Mouse (Mus musculus) CH12.LX (cell line): Measurements from ENCODE around the gene 2610318N02Rik. TPM values are rescaled to one million over a fixed set of nuclear protein-coding genes. Genes with fewer than 3 reads are reported as not detected.

Source experiments
- DNase-seq: peaks from one replicate; pipeline ENCODE4 v3.0.0-alpha.2; 2013; ENCODE audit errors: extremely low read depth
- H3K27ac ChIP-seq: 2 replicates; pipeline ENCODE4 v1.5.1; 2012; ENCODE audit warnings: low read depth, mild to moderate bottlenecking, control low read depth, moderate library complexity; ENCODE audit not compliant: insufficient read depth
- H3K27me3 ChIP-seq: replicated peaks from 2 replicates; pipeline ENCODE3; 2012; ENCODE audit warnings: inconsistent platforms
- H3K36me3 ChIP-seq, 2 experiments: replicated peaks in 1 of 2; 2 replicates each; pipeline versions ENCODE3 to v1.6.1; 2012; ENCODE audit warnings: inconsistent platforms in 1 of 2, low read length in 1 of 2, mild to moderate bottlenecking in 1 of 2, mixed read lengths in 1 of 2, moderate library complexity in 1 of 2; ENCODE audit not compliant: control insufficient read depth in 1 of 2, insufficient read depth in 1 of 2
- H3K4me1 ChIP-seq, 2 experiments: 2 replicates each; pipeline ENCODE4 v1.6.1; 2012; ENCODE audit warnings: inconsistent platforms in 1 of 2, moderate library complexity in 1 of 2; ENCODE audit not compliant: insufficient read depth in 2 of 2, control insufficient read depth in 1 of 2
- H3K4me2 ChIP-seq: 2 replicates; pipeline ENCODE4 v1.6.1; 2012; ENCODE audit warnings: low read depth, mild to moderate bottlenecking, control low read depth; ENCODE audit not compliant: poor library complexity, insufficient read depth, severe bottlenecking
- H3K4me3 ChIP-seq, 3 experiments: fragments of 150-350 bp in 1 of 3; sonication (generic) in 1 of 3; replicated peaks in 1 of 3; 2 replicates each; pipeline versions ENCODE3 to v1.5.1; 2011 to 2012; ENCODE audit warnings: low read depth in 2 of 3, low read length in 2 of 3, mild to moderate bottlenecking in 2 of 3, moderate library complexity in 2 of 3, control low read depth in 1 of 3, improper control_type of control experiment in 1 of 3, inconsistent platforms in 1 of 3, mixed read lengths in 1 of 3; ENCODE audit not compliant: poor library complexity in 1 of 3
- H3K79me2 ChIP-seq: replicated peaks from 2 replicates; pipeline ENCODE4 v1.6.1; 2012; ENCODE audit warnings: mild to moderate bottlenecking, moderate library complexity; ENCODE audit not compliant: control insufficient read depth, poor library complexity, insufficient read depth, severe bottlenecking; ENCODE audit errors: extremely low read depth
- H3K9ac ChIP-seq: 2 replicates; pipeline ENCODE4 v1.6.1; 2012; ENCODE audit warnings: low read depth, mild to moderate bottlenecking, control low read depth, moderate library complexity; ENCODE audit not compliant: insufficient read depth
- H3K9me3 ChIP-seq: replicated peaks from 2 replicates; pipeline ENCODE3; 2012; ENCODE audit warnings: low read length, inconsistent platforms, mixed read lengths
- CHD1 ChIP-seq: IDR thresholded peaks from 2 replicates; pipeline ENCODE4 v1.6.1; 2012; ENCODE audit warnings: low read depth, low read length, improper control_type of control experiment, inconsistent platforms
- CTCF ChIP-seq, 2 experiments: IDR thresholded peaks in 1 of 2; conservative IDR thresholded peaks in 1 of 2; 2 replicates each; pipeline ENCODE4 v1.5.1; 2011 to 2012; ENCODE audit warnings: low read depth in 2 of 2, low read length in 2 of 2, improper control_type of control experiment in 1 of 2, inconsistent platforms in 1 of 2, mild to moderate bottlenecking in 1 of 2, moderate library complexity in 1 of 2
- E2F4 ChIP-seq: IDR thresholded peaks from 2 replicates; pipeline ENCODE4 v1.6.1; 2011; ENCODE audit warnings: low read depth, low read length, improper control_type of control experiment; ENCODE audit not compliant: insufficient replicate concordance
- ETS1 ChIP-seq: conservative IDR thresholded peaks from 2 replicates; pipeline ENCODE4 v1.6.1; 2012; ENCODE audit warnings: low read depth, mild to moderate bottlenecking, inconsistent platforms, low read length, improper control_type of control experiment, moderate library complexity
- GABPA ChIP-seq: IDR thresholded peaks from 2 replicates; pipeline ENCODE4 v1.6.1; 2012; ENCODE audit warnings: low read depth, low read length, improper control_type of control experiment, inconsistent platforms; ENCODE audit not compliant: insufficient replicate concordance
- HCFC1 ChIP-seq: IDR thresholded peaks from 2 replicates; pipeline ENCODE4 v1.6.1; 2012; ENCODE audit warnings: low read depth, mild to moderate bottlenecking, inconsistent platforms, low read length, improper control_type of control experiment
- IRF4 ChIP-seq: IDR thresholded peaks from 2 replicates; pipeline ENCODE4 v1.6.1; 2014; ENCODE audit warnings: low read depth, mild to moderate bottlenecking, inconsistent platforms, low read length, improper control_type of control experiment
- JUN ChIP-seq: IDR thresholded peaks from 2 replicates; pipeline ENCODE4 v1.6.1; 2011; ENCODE audit warnings: low read depth, mild to moderate bottlenecking, low read length, improper control_type of control experiment, moderate library complexity; ENCODE audit not compliant: insufficient read depth
- JUND ChIP-seq: conservative IDR thresholded peaks from 2 replicates; pipeline ENCODE4 v1.6.1; 2011; ENCODE audit warnings: low read depth, low read length, improper control_type of control experiment
- KAT2A ChIP-seq: IDR thresholded peaks from 2 replicates; pipeline ENCODE4 v1.6.1; 2012; ENCODE audit warnings: low read length, improper control_type of control experiment, inconsistent platforms; ENCODE audit not compliant: insufficient replicate concordance
- MAFK ChIP-seq: IDR thresholded peaks from 2 replicates; pipeline ENCODE4 v1.6.1; 2011; ENCODE audit warnings: low read length, improper control_type of control experiment; ENCODE audit not compliant: insufficient replicate concordance
- MAX ChIP-seq: IDR thresholded peaks from 2 replicates; pipeline ENCODE4 v1.6.1; 2011; ENCODE audit warnings: low read length, improper control_type of control experiment
- MAZ ChIP-seq: IDR thresholded peaks from 2 replicates; pipeline ENCODE4 v1.6.1; 2012; ENCODE audit warnings: low read depth, mild to moderate bottlenecking, inconsistent platforms, low read length, improper control_type of control experiment, moderate library complexity
- MEF2A ChIP-seq: IDR thresholded peaks from 2 replicates; pipeline ENCODE4 v1.6.1; 2014; ENCODE audit warnings: low read depth, mild to moderate bottlenecking, inconsistent platforms, low read length, improper control_type of control experiment, borderline replicate concordance
- NELFE ChIP-seq: IDR thresholded peaks from 2 replicates; pipeline ENCODE4 v1.6.1; 2011; ENCODE audit warnings: low read depth, low read length, improper control_type of control experiment
- NRF1 ChIP-seq: IDR thresholded peaks from 2 replicates; pipeline ENCODE4 v1.6.1; 2014; ENCODE audit warnings: low read depth, mild to moderate bottlenecking, inconsistent platforms, low read length, improper control_type of control experiment, moderate library complexity
- PAX5 ChIP-seq: IDR thresholded peaks from 2 replicates; pipeline ENCODE4 v1.6.1; 2012; ENCODE audit warnings: low read length, inconsistent platforms, mixed read lengths
- POLR2A ChIP-seq: IDR thresholded peaks from 2 replicates; pipeline ENCODE4 v1.6.1; 2011; ENCODE audit warnings: low read depth, mild to moderate bottlenecking, improper control_type of control experiment, low read length
- POLR2AphosphoS2 ChIP-seq: IDR thresholded peaks from 2 replicates; pipeline ENCODE4 v1.6.1; 2011; ENCODE audit warnings: low read depth, low read length, improper control_type of control experiment
- RCOR1 ChIP-seq: conservative IDR thresholded peaks from 2 replicates; pipeline ENCODE4 v1.6.1; 2012; ENCODE audit warnings: low read depth, mild to moderate bottlenecking, inconsistent platforms, low read length, improper control_type of control experiment
- TCF12 ChIP-seq: IDR thresholded peaks from 2 replicates; pipeline ENCODE4 v1.6.1; 2014; ENCODE audit warnings: low read depth, mild to moderate bottlenecking, inconsistent platforms, low read length, improper control_type of control experiment
- UBTF ChIP-seq: IDR thresholded peaks from 2 replicates; pipeline ENCODE4 v1.6.1; 2012; ENCODE audit warnings: low read depth, mild to moderate bottlenecking, inconsistent platforms, low read length, improper control_type of control experiment, moderate library complexity
- USF2 ChIP-seq: conservative IDR thresholded peaks from 2 replicates; pipeline ENCODE4 v1.6.1; 2011; ENCODE audit warnings: low read depth, low read length, improper control_type of control experiment
- ZC3H11A ChIP-seq: IDR thresholded peaks from 2 replicates; pipeline ENCODE4 v1.6.1; 2012; ENCODE audit warnings: low read depth, mild to moderate bottlenecking, inconsistent platforms, low read length, improper control_type of control experiment
- ZKSCAN1 ChIP-seq: IDR thresholded peaks from 2 replicates; pipeline ENCODE4 v1.6.1; 2012; ENCODE audit warnings: low read depth, inconsistent platforms, low read length, improper control_type of control experiment, borderline replicate concordance
- ZNF384 ChIP-seq: IDR thresholded peaks from 2 replicates; pipeline ENCODE4 v1.6.1; 2012; ENCODE audit warnings: low read depth, low read length, improper control_type of control experiment, inconsistent platforms
- dilution Hi-C: fragments of 300-500 bp; cut with MboI; formaldehyde crosslinking; loops from 2 replicates; pipeline ENCODE4 v1.14.3; 2020; ENCODE audit warnings: low sequenced_read_pairs; ENCODE audit not compliant: extremely low pct_unique_long_range_greater_than_20kb, extremely low pct_ligation_motif_present
- in situ Hi-C: fragments of 300-500 bp; cut with MboI; formaldehyde crosslinking; loops from 3 replicates; pipeline ENCODE4 v1.14.3; 2019; ENCODE audit warnings: low sequenced_read_pairs, low pct_ligation_motif_present, low pct_unique_long_range_greater_than_20kb, mixed read lengths
- polyA plus RNA-seq: library from polyadenylated mRNA; unstranded; fragments of >175 nt; gene quantifications from 2 replicates; pipeline ENCODE4 v1.2.1, GENCODE M21; 2012; ENCODE audit warnings: low read depth; ENCODE audit not compliant: insufficient read length
- total RNA-seq, 2 experiments: library from RNA; depleted of rRNA; stranded (reverse); fragments of 300-350 nt in 1 of 2; fragments of >200 nt in 1 of 2; gene quantifications; 2 replicates each; pipeline ENCODE4 v1.2.3; 2012 to 2014

Gene 2610318N02Rik
- total and polyA plus RNA-seq, 3 experiments = 21.0 to 78.4 (median 33.3) TPM

DNA sequence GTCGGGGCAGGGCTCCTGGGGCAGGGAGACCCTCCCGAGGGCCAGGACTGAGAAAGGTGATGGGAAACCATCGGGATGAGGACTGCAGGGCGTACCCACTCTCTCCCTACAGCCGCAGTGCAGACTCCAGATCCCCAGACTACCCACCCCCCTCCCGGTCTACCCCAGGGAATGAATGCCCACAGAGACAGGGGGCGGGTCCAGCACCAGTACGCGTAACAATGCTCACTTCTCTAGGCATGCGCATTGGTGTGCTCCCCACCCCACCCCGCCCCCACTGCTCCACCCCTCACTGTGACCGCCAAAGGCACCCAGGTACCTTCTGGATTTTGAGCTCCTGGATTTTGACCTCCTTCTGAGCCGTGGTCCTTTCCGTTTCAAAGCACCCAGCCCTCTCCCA is 3.4 kb downstream of the 2610318N02Rik start (continued):
- no peak for TF ChIP-seq USF2
- no peak for TF ChIP-seq TCF12
- TF ChIP-seq JUN = no peak
- no peak for TF ChIP-seq HCFC1

DNA sequence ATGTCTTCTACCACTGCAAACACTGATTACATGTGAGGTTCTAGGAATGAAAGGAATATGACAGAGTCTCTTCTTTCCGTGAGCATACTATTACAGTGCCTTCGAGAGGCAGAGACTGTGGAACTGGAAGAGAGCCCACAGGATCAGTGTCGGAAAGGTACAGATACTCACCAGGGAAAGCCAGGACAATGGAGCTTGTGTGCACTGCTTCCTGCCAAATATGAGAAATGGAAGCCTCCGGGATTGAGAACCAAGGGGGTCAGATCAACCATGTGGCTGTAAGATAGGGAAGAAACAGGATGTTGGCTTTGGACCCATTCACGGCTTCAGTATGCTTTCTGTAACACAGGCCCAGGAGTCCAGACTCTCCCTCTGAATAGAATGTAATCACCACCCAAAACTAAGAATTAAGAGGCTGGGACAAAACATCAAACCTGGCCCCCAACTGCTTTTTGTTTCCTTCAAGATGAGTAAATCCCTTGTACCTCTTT is 7.6 kb downstream of the 2610318N02Rik start:
- Histone ChIP-seq H3K36me3 (peaks cover 67 to 93% of the 10 kb centered on the region in 2 experiments), H3K4me1 (peaks cover 0 to 4% of the 10 kb centered on the region in 2 experiments; a peak in 1 of 4 replicates), H3K27ac (no peak overlapping the region), H3K9me3 (no peaks in the 10 kb centered on the region), H3K9ac (no peak overlapping the region), H3K4me3 (no peak overlapping the region), H3K4me2 (no peak overlapping the region), H3K79me2 (no peaks in the 10 kb centered on the region), H3K27me3 (no peaks in the 10 kb centered on the region)
- dilution Hi-C loops (no loop called here), in situ Hi-C loops (no loop called here)
- TF ChIP-seq MEF2A (no peak), USF2 (no peak), MAX (no peak)
- no peak for DNase-seq

DNA sequence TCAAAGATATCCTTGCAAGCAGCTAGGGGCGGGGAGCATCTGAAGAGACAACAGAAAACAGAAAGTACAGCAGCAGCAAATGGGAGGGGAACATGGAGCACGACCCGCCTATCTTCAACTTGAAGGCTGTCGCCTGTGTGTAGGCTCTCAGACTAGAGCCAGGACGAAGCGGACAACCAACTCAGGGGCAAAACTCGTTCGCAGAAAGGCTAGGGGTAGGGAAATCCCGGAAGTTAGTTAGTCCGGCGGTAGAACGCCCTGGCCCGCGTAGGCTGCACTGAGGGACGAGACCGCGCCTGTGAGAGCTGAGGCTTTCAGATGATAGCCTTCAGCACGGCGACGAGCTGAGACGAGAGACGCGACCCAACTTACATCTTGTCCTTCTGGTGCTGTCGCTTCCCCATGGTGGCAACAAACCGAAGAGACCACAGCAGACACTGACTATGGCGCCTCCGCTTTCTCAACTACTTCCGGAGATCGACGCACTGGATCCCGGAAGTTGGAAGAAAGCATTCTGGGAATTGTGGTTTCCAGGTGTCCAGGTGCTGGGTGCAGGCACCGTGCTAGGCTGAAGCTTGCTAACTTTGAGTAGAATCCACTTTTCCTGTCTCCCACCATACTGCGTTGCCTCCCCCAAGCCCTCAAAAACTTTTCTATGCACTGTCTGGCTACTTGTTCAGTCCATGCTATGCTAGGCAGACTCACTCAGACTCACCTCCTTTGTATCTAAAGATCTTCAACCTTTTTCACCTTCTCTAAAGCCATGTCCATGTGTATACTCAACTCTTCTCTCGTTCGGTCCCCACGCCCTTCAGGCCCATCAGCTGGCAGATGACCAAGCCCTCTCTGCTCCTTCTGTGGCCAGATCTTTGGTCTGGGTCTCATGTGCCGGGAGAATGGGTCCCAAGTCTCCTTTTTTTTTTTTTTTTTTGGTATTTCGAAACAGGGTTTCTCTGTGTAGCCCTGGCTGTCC is 13.9 kb downstream of the 2610318N02Rik start, which contains the start of gene Ppil2:
Gene Ppil2, minus strand, starts transcription at position 487 of the 973 bp plus-strand sequence.
- Histone ChIP-seq H3K27ac (peak within 1 kb of the TSS; percentile 53), H3K9me3 (no peaks in the 10 kb centered on the region), H3K36me3 (peaks cover 35 to 65% of the 10 kb centered on the region in 2 experiments), H3K79me2 (peaks cover 24% of the 10 kb centered on the region), H3K9ac (peak within 1 kb of the TSS; percentile 46), H3K27me3 (no peaks in the 10 kb centered on the region), H3K4me2 (peak within 1 kb of the TSS; percentile 85), H3K4me1 (peaks cover 5 to 21% of the 10 kb centered on the region in 2 experiments), H3K4me3 (peak within 1 kb of the TSS; percentile 73 to 86 (median 74))
- peak; percentile 92 for DNase-seq
- in situ Hi-C loops = no loop called here
- dilution Hi-C loops = no loop called here
- TF ChIP-seq HCFC1 (peak; percentile 99), KAT2A (peak; percentile 97), E2F4 (peak; percentile 67; the same call in 1 of the 2 replicates), ETS1 (no peak), MAFK (no peak), CTCF (conservative IDR thresholded peaks at IDR 0.05 in 1 of 2, IDR thresholded peaks at IDR 0.05 in 1 of 2; ENCODE audit: low read depth in 2 of 2, low read length in 2 of 2) (no peak), MAX (peak; percentile 82), JUN (no peak), POLR2A (peak; percentile 95), RCOR1 (no peak), CHD1 (no peak), POLR2AphosphoS2 (peak; percentile 91), ZKSCAN1 (no peak), IRF4 (peak; percentile 63), PAX5 (no peak), MAZ (0 out of 2 replicates have a peak, but pooled peaks have one; percentile 32), NELFE (peak; percentile 93), TCF12 (peak; percentile 89), ZC3H11A (no peak), NRF1 (peak; percentile 49), UBTF (no peak), ZNF384 (peak; percentile 62), JUND (no peak; the same call in 1 of the 2 replicates), GABPA (peak; percentile 71; the same call in 1 of the 2 replicates)
